Mouse (Mus musculus) effector memory CD4-positive, alpha-beta T cell, adult 7 months (primary cell): ENCODE results near the gene Ush1c. TPM values are rescaled to one million over a fixed set of nuclear protein-coding genes. Genes with fewer than 3 reads are reported as not detected.

Experiments
- polyA plus RNA-seq: library from polyadenylated mRNA; unstranded; fragments of 100-300 nt; shearing (Covaris generic); gene quantifications from one replicate; pipeline ENCODE4 v1.2.1, GENCODE M21; 2017

Gene Ush1c
- not detected for polyA plus RNA-seq

DNA sequence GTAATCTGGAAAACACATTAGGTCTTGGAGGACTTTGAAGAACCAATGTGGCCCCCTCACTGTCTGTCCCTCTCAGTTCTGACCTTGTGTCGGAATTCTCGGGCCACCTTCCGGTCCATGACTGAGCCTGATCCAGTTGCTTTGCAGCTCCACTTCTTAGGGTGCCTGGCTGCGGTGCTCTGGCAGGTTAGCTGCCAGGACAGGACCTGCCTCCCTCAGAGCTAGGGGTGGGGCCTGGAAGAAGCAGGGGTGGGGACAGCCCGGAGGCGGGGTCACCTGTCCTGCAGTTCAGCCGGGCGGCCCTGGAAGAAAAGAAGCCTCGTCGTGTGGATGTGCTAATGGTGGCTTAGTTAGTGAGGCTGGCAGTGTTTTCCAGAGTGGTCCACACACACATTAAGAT, at the start of gene Ush1c:
Gene Ush1c (minus strand): TSS at position 158 of the 400 bp plus-strand sequence.

DNA sequence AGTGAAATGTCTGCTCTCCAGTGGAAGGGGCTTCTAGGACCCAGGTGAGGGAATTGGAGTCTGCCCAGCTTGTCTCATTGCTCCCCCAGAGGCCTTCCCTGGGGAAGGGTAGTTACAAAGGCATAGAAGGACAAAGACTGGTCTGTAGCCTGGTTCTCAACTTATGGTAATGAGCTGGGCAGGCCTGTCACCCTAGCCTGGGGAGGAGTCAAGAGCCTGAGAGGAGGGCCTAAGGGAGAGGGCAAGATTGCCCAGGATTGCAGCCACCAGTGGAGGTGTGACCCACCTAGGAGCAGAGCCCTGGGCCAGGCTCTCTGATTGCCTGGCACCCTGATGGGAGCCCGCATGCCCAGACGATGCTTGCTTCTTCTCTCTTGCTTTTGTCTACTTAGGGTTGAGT, 2.4 kb upstream of the Ush1c start, which contains the start of gene Otog:
Gene Otog (plus strand): TSS at position 292 of the 400 bp plus-strand sequence.

DNA sequence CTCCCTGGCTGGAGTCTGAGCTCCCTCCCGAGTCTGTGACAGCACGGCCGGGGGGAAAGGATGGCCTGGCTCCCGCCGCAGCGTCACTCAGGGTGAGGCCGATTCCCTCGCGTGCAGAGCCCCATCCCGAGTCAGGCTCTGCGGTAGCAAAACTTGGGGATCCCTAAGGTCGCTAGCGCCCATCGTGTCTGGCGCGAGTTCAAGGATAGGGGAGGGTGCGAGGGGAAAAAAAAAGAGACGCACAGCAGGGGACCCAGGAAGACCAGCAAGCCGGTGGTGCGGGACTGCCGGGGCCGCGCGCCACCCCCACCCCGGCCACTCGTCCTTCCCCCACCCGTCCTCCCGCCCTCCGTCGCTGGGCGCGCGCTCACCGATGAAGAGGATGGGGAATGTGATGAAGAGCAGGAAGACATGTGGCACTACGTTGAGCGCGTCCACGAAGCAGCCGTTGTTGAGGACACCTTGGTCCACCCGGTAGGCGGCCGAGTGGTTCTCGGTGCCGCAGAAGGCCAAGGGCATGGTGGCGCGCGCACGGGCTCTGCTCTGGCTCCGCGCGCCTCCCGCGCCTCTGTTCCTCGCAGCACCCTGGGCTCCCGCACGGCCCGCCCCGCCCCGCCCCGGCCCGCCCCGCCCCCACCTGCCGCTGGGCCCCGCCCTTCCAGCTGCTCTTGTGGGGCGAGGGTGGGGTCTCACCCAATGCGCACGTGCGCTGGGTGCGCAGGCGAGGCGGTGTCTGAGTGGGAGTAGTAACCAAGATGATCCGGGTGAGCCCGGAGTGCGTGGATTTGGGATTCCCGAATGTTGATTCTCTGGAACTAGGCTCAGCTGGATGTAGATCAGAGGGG, 58.6 kb downstream of the Ush1c start, which contains the start of gene Abcc8:
Gene Abcc8 (minus strand): TSS at position 603 of the 845 bp plus-strand sequence.

Other genes with a start within 250 kb of the Ush1c start
- 0.10 TPM for gene Abcc6, start 208.2 kb downstream of the Ush1c start, polyA plus RNA-seq
- gene Nomo1, start 204.8 kb downstream of the Ush1c start, polyA plus RNA-seq, result 24.0 TPM
- 0.16 TPM for gene Kcnj11, start 137.7 kb downstream of the Ush1c start, polyA plus RNA-seq
- 0.54 TPM for gene Abcc8, start 58.5 kb downstream of the Ush1c start, polyA plus RNA-seq
- gene Otog, start 2.5 kb upstream of the Ush1c start, polyA plus RNA-seq, result not detected
- not detected for gene Myod1, start 138.0 kb upstream of the Ush1c start, polyA plus RNA-seq
- 0.93 TPM for gene Kcnc1, start 158.0 kb upstream of the Ush1c start, polyA plus RNA-seq